Mouse (Mus musculus) kidney, postnatal 0 days (tissue): ENCODE measurements around the gene Zcwpw1. TPM values are rescaled to one million over a fixed set of nuclear protein-coding genes. Genes with fewer than 3 reads are reported as not detected.

ENCODE experiments used
- ATAC-seq: fragments of 200-750 bp; cut with Nextera tagmentation; replicated peaks from 2 replicates; pipeline ENCODE4 v1.8.0; 2017; ENCODE audit warnings: low read depth, moderate number of reproducible peaks, moderate TSS enrichment, moderate library complexity; ENCODE audit not compliant: low FRiP score
- DNase-seq: peaks from one replicate; pipeline ENCODE4 v3.0.0-alpha.2; 2016; ENCODE audit warnings: low spot score
- H3K27ac ChIP-seq: fragments of 300-500 bp; sonication (generic); 2 replicates; pipeline ENCODE4 v1.5.1; 2014; ENCODE audit warnings: mild to moderate bottlenecking
- H3K27me3 ChIP-seq: fragments of 300-500 bp; sonication (generic); 2 replicates; pipeline ENCODE4 v1.6.1; 2014; ENCODE audit warnings: low read length, mixed read lengths; ENCODE audit not compliant: insufficient read depth
- H3K36me3 ChIP-seq: fragments of 300-500 bp; sonication (generic); 2 replicates; pipeline ENCODE4 v1.6.1; 2014; ENCODE audit warnings: low read length, mixed read lengths; ENCODE audit not compliant: insufficient read depth
- H3K4me1 ChIP-seq: fragments of 300-500 bp; sonication (generic); replicated peaks from 2 replicates; pipeline ENCODE4 v1.6.1; 2014; ENCODE audit warnings: antibody characterized with exemption, low read length, mixed read lengths; ENCODE audit not compliant: insufficient read depth
- H3K4me2 ChIP-seq: fragments of 300-500 bp; sonication (generic); 2 replicates; pipeline ENCODE4 v1.6.1; 2014; ENCODE audit warnings: mild to moderate bottlenecking, low read length, moderate library complexity, mixed read lengths
- H3K4me3 ChIP-seq: fragments of 300-500 bp; sonication (generic); replicated peaks from 2 replicates; pipeline ENCODE4 v1.5.1; 2014; ENCODE audit warnings: low read depth, low read length
- H3K9ac ChIP-seq: fragments of 300-500 bp; sonication (generic); 2 replicates; pipeline ENCODE4 v1.6.1; 2014; ENCODE audit warnings: low read depth, low read length
- H3K9me3 ChIP-seq: fragments of 300-500 bp; sonication (generic); replicated peaks from 2 replicates; pipeline ENCODE4 v1.6.1; 2016; ENCODE audit warnings: low read length, inconsistent platforms, mixed read lengths
- CTCF ChIP-seq: IDR thresholded peaks from 2 replicates; pipeline ENCODE4 v1.5.1; 2016; ENCODE audit warnings: antibody characterized with exemption, low read depth, mild to moderate bottlenecking, moderate library complexity
- WGBS: fragments of 180-500 bp; shearing (Covaris S2); extraction: QIAGEN DNeasy Blood & Tissue Kit; methylation state at CpG from one replicate; pipeline ENCODE4 v1.1.7; 2014; 5-methylcytosine and 5-hydroxymethylcytosine counted together
- polyA plus RNA-seq: library from polyadenylated mRNA; unstranded; fragments of >200 nt; fragmentation: Nextera tagmentation; extraction: Ambion mirVana; gene quantifications from 2 replicates; pipeline ENCODE4 v1.2.1, GENCODE M21; 2015

Zcwpw1 gene
- polyA plus RNA-seq, 1 experiment from 2014 or later: 14.5 TPM

GRCm38 (mm10) chr5:137817466-137818222, 30.0 kb downstream of the Zcwpw1 start:
- DNase-seq: peak; percentile 5
- Histone ChIP-seq H3K36me3 (no peaks in the 10 kb centered on the region), H3K9ac (no peak overlapping the region), H3K4me2 (no peak overlapping the region), H3K27ac (no peak overlapping the region), H3K4me1 (no peaks in the 10 kb centered on the region), H3K9me3 (no peaks in the 10 kb centered on the region), H3K27me3 (no peaks in the 10 kb centered on the region), H3K4me3 (no peak overlapping the region)
- no peak for ATAC-seq
- no peak for TF ChIP-seq CTCF
- 56% methylated on average over 4 of the region's 4 CpGs for WGBS

- Histone ChIP-seq H3K4me1 (no peaks in the 10 kb centered on the region), H3K9ac (no peak overlapping the region), H3K4me2 (no peak overlapping the region), H3K4me3 (no peak overlapping the region), H3K36me3 (no peaks in the 10 kb centered on the region), H3K27ac (no peak overlapping the region), H3K27me3 (no peaks in the 10 kb centered on the region), H3K9me3 (no peaks in the 10 kb centered on the region)
- no peak for ATAC-seq
- TF ChIP-seq CTCF: no peak
- DNase-seq: no peak
- 69% methylated on average over 4 of the region's 4 CpGs for WGBS
Measured at GRCm38 (mm10) chr5:137822126-137822525, 34.5 kb downstream of the Zcwpw1 start.

- Histone ChIP-seq H3K4me1 (no peaks in the 10 kb centered on the region), H3K4me2 (no peak overlapping the region), H3K9me3 (no peaks in the 10 kb centered on the region), H3K9ac (no peak overlapping the region), H3K4me3 (no peak overlapping the region), H3K36me3 (no peaks in the 10 kb centered on the region), H3K27me3 (no peaks in the 10 kb centered on the region), H3K27ac (no peak overlapping the region)
- ATAC-seq (no peak), DNase-seq (no peak)
- WGBS: 71% methylated on average over 1 of the region's 1 CpGs
- TF ChIP-seq CTCF: no peak
Measured at GRCm38 (mm10) chr5:137822602-137823001, 35.0 kb downstream of the Zcwpw1 start.

GRCm38 (mm10) chr5:137823455-137824045, 36.0 kb downstream of the Zcwpw1 start:
- no peak overlapping the region for H3K4me2 ChIP-seq
- ATAC-seq (no peak), DNase-seq (no peak)
- no peak overlapping the region for H3K9ac ChIP-seq
- no peak overlapping the region for H3K27ac ChIP-seq
- 86% methylated on average over 6 of the region's 6 CpGs for WGBS
- H3K4me3 ChIP-seq: no peak overlapping the region
- no peak for TF ChIP-seq CTCF
- H3K27me3 ChIP-seq: no peaks in the 10 kb centered on the region
- no peaks in the 10 kb centered on the region for H3K4me1 ChIP-seq
- H3K9me3 ChIP-seq: no peaks in the 10 kb centered on the region
- H3K36me3 ChIP-seq: no peaks in the 10 kb centered on the region

- Histone ChIP-seq H3K36me3 (no peaks in the 10 kb centered on the region), H3K4me2 (no peak overlapping the region), H3K9me3 (no peaks in the 10 kb centered on the region), H3K27ac (no peak overlapping the region), H3K4me1 (no peaks in the 10 kb centered on the region), H3K4me3 (no peak overlapping the region), H3K9ac (no peak overlapping the region), H3K27me3 (no peaks in the 10 kb centered on the region)
- no peak for DNase-seq
- TF ChIP-seq CTCF: no peak
- ATAC-seq: no peak
- 94% methylated on average over 3 of the region's 3 CpGs for WGBS
Measured at GRCm38 (mm10) chr5:137825030-137825429, 37.4 kb downstream of the Zcwpw1 start.

- ATAC-seq (no peak), DNase-seq (no peak)
- Histone ChIP-seq H3K9ac (no peak overlapping the region), H3K9me3 (no peaks in the 10 kb centered on the region), H3K27ac (no peak overlapping the region), H3K4me3 (no peak overlapping the region), H3K4me2 (no peak overlapping the region), H3K36me3 (no peaks in the 10 kb centered on the region), H3K27me3 (no peaks in the 10 kb centered on the region), H3K4me1 (no peaks in the 10 kb centered on the region)
- 85% methylated on average over 2 of the region's 2 CpGs for WGBS
- no peak for TF ChIP-seq CTCF
Measured at GRCm38 (mm10) chr5:137825971-137826370, 38.4 kb downstream of the Zcwpw1 start.
